Mouse (Mus musculus): ENCODE results near the gene Arsg. TPM values are rescaled to one million over a fixed set of nuclear protein-coding genes. Genes with fewer than 3 reads are reported as not detected.
A peak's percentile ranks its signal among the peaks of the same experiment; 100 is the strongest.

The Arsg gene
- total and polyA plus RNA-seq, 3 experiments = 0.79 to 3.3 (median 1.4) TPM

- H3K4me1 ChIP-seq (ENCODE audit: control insufficient read depth in 1 of 2, insufficient read depth in 2 of 2) = peaks cover 3 to 14% of the 10 kb centered on the region in 2 experiments
- no peak for DNase-seq (ENCODE audit: extremely low read depth)
- dilution Hi-C loops (cut with MboI; ENCODE audit: extremely low pct_ligation_motif_present, extremely low pct_unique_long_range_greater_than_20kb, low sequenced_read_pairs) = no loop called here
- no peaks in the 10 kb centered on the region for H3K9me3 ChIP-seq (replicated peaks; ENCODE audit: low read length)
- H3K4me3 ChIP-seq (replicated peaks in 1 of 3; ENCODE audit: low read depth in 2 of 3, low read length in 2 of 3, poor library complexity in 1 of 3) = no peak overlapping the region
- H3K27me3 ChIP-seq (replicated peaks) = no peaks in the 10 kb centered on the region
- H3K9ac ChIP-seq (ENCODE audit: insufficient read depth, low read depth) = no peak overlapping the region
- H3K36me3 ChIP-seq (replicated peaks in 1 of 2; ENCODE audit: control insufficient read depth in 1 of 2, insufficient read depth in 1 of 2, low read length in 1 of 2) = no peaks in the 10 kb centered on the region
- in situ Hi-C loops (cut with MboI; ENCODE audit: low pct_ligation_motif_present, low pct_unique_long_range_greater_than_20kb, low sequenced_read_pairs) = no loop called here
- no peak for TF ChIP-seq RCOR1 (conservative IDR thresholded peaks at IDR 0.05; ENCODE audit: low read depth, low read length)
- no peak for TF ChIP-seq USF1 (IDR thresholded peaks at IDR 0.05; ENCODE audit: low read depth, low read length)
- no peak for TF ChIP-seq ETS1 (conservative IDR thresholded peaks at IDR 0.05; ENCODE audit: low read depth, low read length)
- TF ChIP-seq NRF1 (IDR thresholded peaks at IDR 0.05; ENCODE audit: low read depth, low read length) = no peak
- TF ChIP-seq TBP (conservative IDR thresholded peaks at IDR 0.05; ENCODE audit: low read depth, low read length) = no peak
- TF ChIP-seq MYC (IDR thresholded peaks at IDR 0.05; ENCODE audit: low read depth, low read length) = no peak
- no peak for TF ChIP-seq POLR2A (IDR thresholded peaks at IDR 0.05; ENCODE audit: low read depth, low read length)
- TF ChIP-seq MEF2A (IDR thresholded peaks at IDR 0.05; ENCODE audit: borderline replicate concordance, low read depth, low read length) = no peak
- no peak for TF ChIP-seq SMC3 (IDR thresholded peaks at IDR 0.05; ENCODE audit: low read depth, low read length)
- TF ChIP-seq IRF4 (IDR thresholded peaks at IDR 0.05; ENCODE audit: low read depth, low read length) = no peak
- TF ChIP-seq NELFE (IDR thresholded peaks at IDR 0.05; ENCODE audit: low read depth, low read length) = no peak
- no peak for TF ChIP-seq E2F4 (IDR thresholded peaks at IDR 0.05; ENCODE audit: insufficient replicate concordance, low read depth, low read length)
- no peak for TF ChIP-seq UBTF (IDR thresholded peaks at IDR 0.05; ENCODE audit: low read depth, low read length)
- TF ChIP-seq PAX5 (IDR thresholded peaks at IDR 0.05; ENCODE audit: low read length) = no peak
- no peak for TF ChIP-seq BHLHE40 (IDR thresholded peaks at IDR 0.05; ENCODE audit: low read depth, low read length)
- no peak for TF ChIP-seq CHD2 (IDR thresholded peaks at IDR 0.05; ENCODE audit: low read length)
- H3K27ac ChIP-seq (ENCODE audit: insufficient read depth, low read depth) = no peak overlapping the region
- no peaks in the 10 kb centered on the region for H3K79me2 ChIP-seq (replicated peaks; ENCODE audit: control insufficient read depth, extremely low read depth, insufficient read depth, poor library complexity, severe bottlenecking)
- H3K4me2 ChIP-seq (ENCODE audit: insufficient read depth, low read depth, poor library complexity, severe bottlenecking) = no peak overlapping the region
Observed at GRCm38 (mm10) chr11:109590012-109590411, 116.8 kb downstream of the Arsg start.

DNA sequence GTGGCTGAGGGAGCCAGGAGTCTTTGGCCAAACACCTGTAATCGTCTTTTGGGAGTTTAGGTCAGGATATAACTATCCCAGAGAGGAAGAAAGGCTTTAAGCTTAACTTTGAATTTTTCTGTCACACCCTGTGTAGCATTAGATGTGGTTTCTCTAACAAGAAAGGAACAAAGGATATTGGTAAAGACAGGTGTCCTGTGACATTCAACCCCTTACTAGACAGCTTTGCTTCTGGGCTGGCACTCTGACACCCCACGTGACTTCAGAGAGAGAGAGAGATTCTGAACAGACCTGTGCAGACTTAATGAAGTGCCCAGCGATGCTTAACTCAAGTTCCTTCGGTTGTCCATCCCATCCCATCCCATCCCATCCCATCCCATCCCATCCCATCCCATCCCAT, 118.3 kb downstream of the Arsg start:
- H3K9ac ChIP-seq (ENCODE audit: insufficient read depth, low read depth) = no peak overlapping the region
- dilution Hi-C loops (cut with MboI; ENCODE audit: extremely low pct_ligation_motif_present, extremely low pct_unique_long_range_greater_than_20kb, low sequenced_read_pairs) (no loop called here), in situ Hi-C loops (cut with MboI; ENCODE audit: low pct_ligation_motif_present, low pct_unique_long_range_greater_than_20kb, low sequenced_read_pairs) (no loop called here)
- peaks cover 3 to 10% of the 10 kb centered on the region in 2 experiments for H3K4me1 ChIP-seq (ENCODE audit: control insufficient read depth in 1 of 2, insufficient read depth in 2 of 2)
- H3K27ac ChIP-seq (ENCODE audit: insufficient read depth, low read depth) = no peak overlapping the region
- no peaks in the 10 kb centered on the region for H3K9me3 ChIP-seq (replicated peaks; ENCODE audit: low read length)
- TF ChIP-seq USF2 (conservative IDR thresholded peaks at IDR 0.05; ENCODE audit: low read depth, low read length) (peak; percentile 28), MAX (IDR thresholded peaks at IDR 0.05; ENCODE audit: low read length) (no peak), UBTF (IDR thresholded peaks at IDR 0.05; ENCODE audit: low read depth, low read length) (no peak), USF1 (IDR thresholded peaks at IDR 0.05; ENCODE audit: low read depth, low read length) (peak; percentile 31; the same call in 1 of the 2 replicates), BHLHE40 (IDR thresholded peaks at IDR 0.05; ENCODE audit: low read depth, low read length) (no peak)
- no peak for DNase-seq (ENCODE audit: extremely low read depth)
- no peaks in the 10 kb centered on the region for H3K36me3 ChIP-seq (replicated peaks in 1 of 2; ENCODE audit: control insufficient read depth in 1 of 2, insufficient read depth in 1 of 2, low read length in 1 of 2)
- no peak overlapping the region for H3K4me2 ChIP-seq (ENCODE audit: insufficient read depth, low read depth, poor library complexity, severe bottlenecking)
- no peak overlapping the region for H3K4me3 ChIP-seq (replicated peaks in 1 of 3; ENCODE audit: low read depth in 2 of 3, low read length in 2 of 3, poor library complexity in 1 of 3)
- H3K79me2 ChIP-seq (replicated peaks; ENCODE audit: control insufficient read depth, extremely low read depth, insufficient read depth, poor library complexity, severe bottlenecking) = no peaks in the 10 kb centered on the region
- no peaks in the 10 kb centered on the region for H3K27me3 ChIP-seq (replicated peaks)

All from CH12.LX (cell line).